Mouse (Mus musculus) limb, embryonic 13.5 days (tissue): Measurements from ENCODE around the gene Tbx4. TPM values are rescaled to one million over a fixed set of nuclear protein-coding genes. Genes with fewer than 3 reads are reported as not detected.

Experiments used
- ATAC-seq: fragments of 200-750 bp; cut with Nextera tagmentation; 2 replicates; pipeline ENCODE4 v1.8.0; 2017; ENCODE audit warnings: low read depth, moderate number of reproducible peaks, moderate TSS enrichment; ENCODE audit not compliant: low FRiP score
- H3K27ac ChIP-seq: fragments of 300-500 bp; sonication (generic); 2 replicates; pipeline ENCODE4 v1.5.1; 2015; ENCODE audit warnings: inconsistent platforms, mild to moderate bottlenecking, moderate library complexity
- H3K27me3 ChIP-seq: fragments of 300-500 bp; sonication (generic); 2 replicates; pipeline ENCODE4 v1.6.1; 2015; ENCODE audit warnings: mild to moderate bottlenecking, inconsistent platforms
- H3K36me3 ChIP-seq: fragments of 300-500 bp; sonication (generic); 2 replicates; pipeline ENCODE4 v1.6.1; 2015; ENCODE audit warnings: inconsistent platforms, mild to moderate bottlenecking, moderate library complexity
- H3K4me1 ChIP-seq: fragments of 300-500 bp; sonication (generic); 2 replicates; pipeline ENCODE4 v1.6.1; 2015; ENCODE audit warnings: inconsistent platforms
- H3K4me2 ChIP-seq: fragments of 300-500 bp; sonication (generic); replicated peaks from 2 replicates; pipeline ENCODE4 v1.6.1; 2015; ENCODE audit warnings: inconsistent platforms, mild to moderate bottlenecking, moderate library complexity
- H3K4me3 ChIP-seq: fragments of 300-500 bp; sonication (generic); 2 replicates; pipeline ENCODE4 v1.5.1; 2015; ENCODE audit warnings: moderate library complexity, mild to moderate bottlenecking, inconsistent platforms
- H3K9ac ChIP-seq: fragments of 300-500 bp; sonication (generic); 2 replicates; pipeline ENCODE4 v1.6.1; 2015; ENCODE audit warnings: mild to moderate bottlenecking, inconsistent platforms
- H3K9me3 ChIP-seq: fragments of 300-500 bp; sonication (generic); 2 replicates; pipeline ENCODE4 v1.6.1; 2016; ENCODE audit warnings: inconsistent platforms
- WGBS: fragments of 180-500 bp; shearing (Covaris S2); methylation state at CpG from one replicate; pipeline ENCODE4 v1.1.7; 2015; 5-methylcytosine and 5-hydroxymethylcytosine counted together
- polyA plus RNA-seq: library from polyadenylated mRNA; unstranded; fragments of >200 nt; fragmentation: Nextera tagmentation; extraction: Ambion mirVana; gene quantifications from 2 replicates; pipeline ENCODE4 v1.2.1, GENCODE M21; 2015

Tbx4 gene
- polyA plus RNA-seq, 1 experiment from 2014 or later: 25.1 TPM

GRCm38 (mm10) chr11:85841980-85842379 is 44.2 kb upstream of the Tbx4 start:
- Histone ChIP-seq H3K27me3 (peaks cover 62% of the 10 kb centered on the region), H3K4me3 (peak overlapping the region; percentile 39), H3K4me2 (peak overlapping the region; percentile 87), H3K27ac (peak overlapping the region; percentile 84), H3K9me3 (no peaks in the 10 kb centered on the region), H3K9ac (peak overlapping the region; percentile 62), H3K36me3 (peaks cover 3% of the 10 kb centered on the region; the same call in 1 of the 2 replicates), H3K4me1 (peaks cover 70% of the 10 kb centered on the region)
- peak; percentile 48 for ATAC-seq
- WGBS: under 1% methylated on average over 31 of the region's 32 CpGs

GRCm38 (mm10) chr11:85842596-85843346 is 43.5 kb upstream of the Tbx4 start:
- Histone ChIP-seq H3K9ac (peak overlapping the region; percentile 70; the same call in 1 of the 2 replicates), H3K27ac (peak overlapping the region; percentile 84; the same call in 1 of the 2 replicates), H3K4me2 (peak overlapping the region; percentile 87), H3K4me3 (peak overlapping the region; percentile 59), H3K4me1 (peaks cover 62% of the 10 kb centered on the region), H3K27me3 (peaks cover 61% of the 10 kb centered on the region), H3K9me3 (no peaks in the 10 kb centered on the region), H3K36me3 (peaks cover 3% of the 10 kb centered on the region; the same call in 1 of the 2 replicates)
- 6% methylated on average over 24 of the region's 24 CpGs for WGBS
- 0 out of 2 replicates have a peak, but pooled peaks have one; percentile 2 for ATAC-seq

GRCm38 (mm10) chr11:85843347-85843692 is 42.9 kb upstream of the Tbx4 start:
- Histone ChIP-seq H3K27me3 (peaks cover 56% of the 10 kb centered on the region), H3K4me2 (peak overlapping the region; percentile 87), H3K9me3 (no peaks in the 10 kb centered on the region), H3K4me3 (peak overlapping the region; percentile 59), H3K4me1 (peaks cover 56% of the 10 kb centered on the region), H3K9ac (peak overlapping the region; percentile 70), H3K36me3 (peaks cover 3% of the 10 kb centered on the region; the same call in 1 of the 2 replicates), H3K27ac (peak overlapping the region; percentile 84)
- peak; percentile 52 for ATAC-seq
- WGBS: 0% methylated on average over 18 of the region's 18 CpGs

- peak overlapping the region; percentile 59 for H3K4me3 ChIP-seq
- H3K36me3 ChIP-seq: peaks cover 3% of the 10 kb centered on the region; the same call in 1 of the 2 replicates
- WGBS: under 1% methylated on average over 54 of the region's 54 CpGs
- H3K9me3 ChIP-seq: no peaks in the 10 kb centered on the region
- peak overlapping the region; percentile 84 for H3K27ac ChIP-seq
- H3K4me2 ChIP-seq: peak overlapping the region; percentile 87
- peak; percentile 70 for ATAC-seq
- peak overlapping the region; percentile 70 for H3K9ac ChIP-seq
- peaks cover 46% of the 10 kb centered on the region for H3K27me3 ChIP-seq
- H3K4me1 ChIP-seq: peaks cover 49% of the 10 kb centered on the region
Measured at GRCm38 (mm10) chr11:85844144-85844965, 41.9 kb upstream of the Tbx4 start.

GRCm38 (mm10) chr11:85844971-85845370 is 41.3 kb upstream of the Tbx4 start:
- peaks cover 41% of the 10 kb centered on the region for H3K27me3 ChIP-seq
- peak overlapping the region; percentile 70; the same call in 1 of the 2 replicates for H3K9ac ChIP-seq

GRCm38 (mm10) chr11:85845921-85846320 is 40.3 kb upstream of the Tbx4 start:
- Histone ChIP-seq H3K9me3 (no peaks in the 10 kb centered on the region), H3K27me3 (peaks cover 34% of the 10 kb centered on the region), H3K27ac (no peak overlapping the region), H3K9ac (no peak overlapping the region), H3K4me3 (no peak overlapping the region), H3K4me2 (no peak overlapping the region), H3K36me3 (no peaks in the 10 kb centered on the region), H3K4me1 (peaks cover 35% of the 10 kb centered on the region)
- WGBS: 47% methylated on average over 5 of the region's 5 CpGs
- no peak for ATAC-seq

More at GRCm38 (mm10) chr11:85844971-85845370, 41.3 kb upstream of the Tbx4 start:
- ATAC-seq: no peak
- Histone ChIP-seq H3K27ac (no peak overlapping the region), H3K4me3 (peak overlapping the region; percentile 59), H3K9me3 (no peaks in the 10 kb centered on the region), H3K4me2 (peak overlapping the region; percentile 87), H3K36me3 (peaks cover 3% of the 10 kb centered on the region; the same call in 1 of the 2 replicates), H3K4me1 (peaks cover 43% of the 10 kb centered on the region)
- WGBS: 38% methylated on average over 5 of the region's 5 CpGs

- Histone ChIP-seq H3K4me1 (peaks cover 36% of the 10 kb centered on the region), H3K36me3 (no peaks in the 10 kb centered on the region), H3K27me3 (peaks cover 28% of the 10 kb centered on the region), H3K4me2 (no peak overlapping the region), H3K9ac (no peak overlapping the region), H3K27ac (no peak overlapping the region), H3K9me3 (no peaks in the 10 kb centered on the region), H3K4me3 (no peak overlapping the region)
- no peak for ATAC-seq
- whole genome bisulfite sequencing: 61% methylated on average over 4 of the region's 4 CpGs
Measured at GRCm38 (mm10) chr11:85846509-85846908, 39.7 kb upstream of the Tbx4 start.

GRCm38 (mm10) chr11:85849037-85849436 is 37.2 kb upstream of the Tbx4 start:
- Histone ChIP-seq H3K27ac (no peak overlapping the region), H3K9me3 (no peaks in the 10 kb centered on the region), H3K4me2 (peak overlapping the region; percentile 61), H3K27me3 (peaks cover 16% of the 10 kb centered on the region; the same call in 1 of the 2 replicates), H3K4me1 (peaks cover 18% of the 10 kb centered on the region), H3K36me3 (no peaks in the 10 kb centered on the region), H3K9ac (peak overlapping the region; percentile 51; the same call in 1 of the 2 replicates), H3K4me3 (peak overlapping the region; percentile 31)
- peak; percentile 71 for ATAC-seq
- 2% methylated on average over 21 of the region's 21 CpGs for WGBS

GRCm38 (mm10) chr11:85850233-85850632 is 36.0 kb upstream of the Tbx4 start, which contains the start of gene Gm11444:
Gene Gm11444, minus strand, starts transcription at chr11:85850333.
- WGBS: 86% methylated on average over 6 of the region's 6 CpGs
- no peak within 1 kb of the TSS for H3K4me3 ChIP-seq
- ATAC-seq: no peak

GRCm38 (mm10) chr11:85850758-85851157 is 35.5 kb upstream of the Tbx4 start:
- Histone ChIP-seq H3K9ac (no peak overlapping the region), H3K9me3 (no peaks in the 10 kb centered on the region), H3K4me3 (no peak overlapping the region), H3K4me1 (peaks cover 12% of the 10 kb centered on the region; the same call in 1 of the 2 replicates), H3K27ac (no peak overlapping the region), H3K36me3 (no peaks in the 10 kb centered on the region), H3K27me3 (peaks cover 9% of the 10 kb centered on the region; the same call in 1 of the 2 replicates), H3K4me2 (no peak overlapping the region)
- 47% methylated on average over 6 of the region's 6 CpGs for WGBS
- no peak for ATAC-seq

More at GRCm38 (mm10) chr11:85850233-85850632, 36.0 kb upstream of the Tbx4 start, which contains the start of gene Gm11444:
- H3K36me3 ChIP-seq: no peaks in the 10 kb centered on the region
- peak within 1 kb of the TSS; percentile 61 for H3K4me2 ChIP-seq
- no peak within 1 kb of the TSS for H3K9ac ChIP-seq
- H3K27ac ChIP-seq: no peak within 1 kb of the TSS
- H3K4me1 ChIP-seq: peaks cover 12% of the 10 kb centered on the region; the same call in 1 of the 2 replicates
- peaks cover 10% of the 10 kb centered on the region; the same call in 1 of the 2 replicates for H3K27me3 ChIP-seq
- no peaks in the 10 kb centered on the region for H3K9me3 ChIP-seq

GRCm38 (mm10) chr11:85857997-85858698 is 28.1 kb upstream of the Tbx4 start:
- Histone ChIP-seq H3K9ac (peak overlapping the region; percentile 19; the same call in 1 of the 2 replicates), H3K27me3 (no peaks in the 10 kb centered on the region), H3K4me1 (no peaks in the 10 kb centered on the region), H3K36me3 (no peaks in the 10 kb centered on the region), H3K4me2 (no peak overlapping the region), H3K9me3 (no peaks in the 10 kb centered on the region), H3K4me3 (no peak overlapping the region), H3K27ac (no peak overlapping the region)
- ATAC-seq: no peak
- 32% methylated on average over 6 of the region's 6 CpGs for WGBS
